Mouse (Mus musculus): Measurements from ENCODE around the gene Trir. TPM values are rescaled to one million over a fixed set of nuclear protein-coding genes. Genes with fewer than 3 reads are reported as not detected.

The Trir gene
- polyA plus RNA-seq, 1 experiment from 2014 or later = 156 TPM

DNA sequence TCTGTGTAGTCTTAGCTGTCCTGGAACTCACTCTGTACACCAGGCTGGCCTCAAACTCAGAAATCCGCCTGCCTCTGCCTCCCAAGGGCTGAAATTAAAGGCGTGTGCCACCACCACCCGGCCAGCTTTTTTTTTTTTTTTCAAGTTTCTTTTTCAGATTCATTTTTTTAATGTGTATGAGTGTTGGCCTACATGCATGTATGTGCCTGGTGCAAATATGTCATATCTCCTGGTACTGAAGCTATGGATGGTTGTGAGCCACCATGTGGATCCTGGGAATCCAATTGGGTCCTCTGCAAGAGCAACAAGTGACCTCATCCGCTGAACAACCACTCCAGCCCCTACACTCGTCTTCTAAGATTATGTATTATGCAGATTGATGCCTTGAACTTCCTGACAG is 39.2 kb upstream of the Trir start:
- no peaks in the 10 kb centered on the region for H3K36me3 ChIP-seq (ENCODE audit: insufficient read depth)
- no peak for ATAC-seq (ENCODE audit: insufficient read depth)
- peaks cover 29% of the 10 kb centered on the region for H3K4me1 ChIP-seq (ENCODE audit: insufficient read depth)
- H3K27ac ChIP-seq (ENCODE audit: low read depth) = no peak overlapping the region
- no peak for DNase-seq
- TF ChIP-seq CTCF (IDR thresholded peaks at IDR 0.05; ENCODE audit: low read depth) = no peak
- H3K4me2 ChIP-seq = no peak overlapping the region
- 71% methylated on average over 5 of the region's 5 CpGs for WGBS
- no peaks in the 10 kb centered on the region for H3K27me3 ChIP-seq (ENCODE audit: insufficient read depth, low read length)
- no peak overlapping the region for H3K9ac ChIP-seq
- H3K4me3 ChIP-seq (ENCODE audit: low read depth, low read length) = no peak overlapping the region
- no peaks in the 10 kb centered on the region for H3K9me3 ChIP-seq (ENCODE audit: low read depth, low read length)

DNA sequence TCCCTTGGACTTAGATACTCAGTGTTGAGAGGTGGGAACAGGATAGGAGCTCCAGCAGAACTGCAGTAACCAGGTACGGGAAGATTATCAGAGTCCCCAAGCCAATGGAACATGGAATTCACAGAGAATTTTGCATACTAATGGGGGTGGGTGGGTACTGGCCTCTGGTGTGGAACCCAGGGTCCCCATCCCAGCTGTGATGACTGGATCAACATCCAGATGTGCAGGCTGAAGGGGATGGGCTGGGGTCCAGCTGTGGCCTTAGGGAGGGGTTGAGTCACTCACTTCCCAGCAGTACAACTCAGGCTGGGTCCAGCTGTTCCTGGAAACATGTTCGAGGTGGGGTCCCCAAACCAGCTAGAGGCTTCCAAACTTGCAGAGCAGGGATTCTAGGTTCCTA is 38.7 kb upstream of the Trir start:
- Histone ChIP-seq H3K4me1 (ENCODE audit: insufficient read depth) (peaks cover 28% of the 10 kb centered on the region), H3K27ac (ENCODE audit: low read depth) (no peak overlapping the region), H3K27me3 (ENCODE audit: insufficient read depth, low read length) (no peaks in the 10 kb centered on the region), H3K36me3 (ENCODE audit: insufficient read depth) (no peaks in the 10 kb centered on the region), H3K9ac (no peak overlapping the region), H3K4me2 (no peak overlapping the region), H3K4me3 (ENCODE audit: low read depth, low read length) (no peak overlapping the region), H3K9me3 (ENCODE audit: low read depth, low read length) (no peaks in the 10 kb centered on the region)
- ATAC-seq (ENCODE audit: insufficient read depth) (no peak), DNase-seq (no peak)
- WGBS = 60% methylated on average over 2 of the region's 2 CpGs
- TF ChIP-seq CTCF (IDR thresholded peaks at IDR 0.05; ENCODE audit: low read depth) = no peak

DNA sequence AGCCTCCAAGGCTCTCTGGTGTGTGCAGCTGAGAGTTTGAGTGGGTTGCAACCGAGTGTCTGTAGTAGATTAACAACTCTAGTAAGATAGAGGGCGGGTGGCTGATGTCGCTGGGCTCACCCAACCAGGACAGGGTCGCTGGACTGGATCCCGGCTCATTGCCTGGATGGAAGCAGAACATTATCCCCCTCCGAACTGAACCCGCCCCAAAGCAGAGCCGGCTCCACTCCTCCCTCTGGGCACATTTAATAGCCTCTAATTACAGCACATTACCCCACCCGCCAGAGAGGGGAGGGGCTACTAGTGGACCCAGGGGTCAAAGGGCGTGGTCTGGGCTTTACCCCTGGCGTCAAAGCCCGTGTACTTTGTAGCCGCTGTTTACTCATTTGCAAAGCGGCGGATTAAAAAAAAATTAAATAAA is 37.3 kb upstream of the Trir start:
- Histone ChIP-seq H3K27me3 (ENCODE audit: insufficient read depth, low read length) (no peaks in the 10 kb centered on the region), H3K4me1 (ENCODE audit: insufficient read depth) (peaks cover 24% of the 10 kb centered on the region), H3K27ac (ENCODE audit: low read depth) (peak overlapping the region; percentile 19), H3K9ac (peak overlapping the region; percentile 40), H3K9me3 (ENCODE audit: low read depth, low read length) (no peaks in the 10 kb centered on the region), H3K4me2 (peak overlapping the region; percentile 98), H3K36me3 (ENCODE audit: insufficient read depth) (no peaks in the 10 kb centered on the region), H3K4me3 (ENCODE audit: low read depth, low read length) (peak overlapping the region; percentile 54)
- TF ChIP-seq CTCF (IDR thresholded peaks at IDR 0.05; ENCODE audit: low read depth) = no peak
- WGBS = 14% methylated on average over 15 of the region's 15 CpGs
- DNase-seq (peak; percentile 27), ATAC-seq (ENCODE audit: insufficient read depth) (no peak)

DNA sequence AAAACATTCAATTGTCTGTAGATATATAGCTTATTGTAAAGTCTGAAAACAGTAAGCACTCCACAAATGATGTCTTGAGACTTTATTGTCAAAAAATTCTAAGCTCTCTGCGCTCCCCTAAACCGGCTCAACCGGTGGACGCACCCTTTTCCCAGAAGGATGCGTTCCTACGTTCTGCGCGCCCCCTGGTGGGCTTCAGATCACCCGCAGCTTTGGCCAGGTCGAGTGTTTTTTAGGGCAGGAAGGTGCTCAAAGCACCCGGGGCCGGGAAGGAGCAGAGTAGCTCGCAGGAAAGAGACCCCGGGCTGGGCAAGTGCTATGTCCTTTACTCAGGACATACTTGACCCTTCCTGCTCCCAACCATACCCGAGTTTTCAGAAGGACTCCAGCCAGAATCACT is 36.8 kb upstream of the Trir start:
- WGBS = 0% methylated on average over 15 of the region's 15 CpGs

DNA sequence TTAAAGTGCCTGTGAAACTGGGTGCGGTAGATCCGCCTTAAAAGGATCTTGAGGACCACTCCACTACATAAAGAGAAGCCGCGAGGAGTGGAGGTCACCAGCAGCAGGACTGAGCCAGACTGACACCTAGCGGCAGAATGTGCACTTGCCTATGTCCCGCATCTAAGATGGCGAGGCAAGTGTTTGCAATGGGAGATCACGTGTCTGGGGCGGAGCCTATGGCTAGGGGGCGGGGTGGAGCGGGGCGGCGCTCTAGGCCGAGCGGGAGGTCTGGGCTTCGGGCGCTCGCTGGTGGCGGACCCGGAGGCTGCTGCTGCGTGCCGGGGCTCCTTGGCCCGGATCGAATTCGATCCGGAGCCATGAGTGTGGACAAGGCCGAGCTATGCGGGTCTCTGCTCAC is 36.3 kb upstream of the Trir start, which contains the start of gene Hook2:
Hook2 (plus strand) TSS at position 255 of the 400 bp plus-strand sequence.
- Histone ChIP-seq H3K27ac (ENCODE audit: low read depth) (peak within 1 kb of the TSS; percentile 82), H3K36me3 (ENCODE audit: insufficient read depth) (no peaks in the 10 kb centered on the region)

More for the DNA sequence above, 36.8 kb upstream of the Trir start:
- Histone ChIP-seq H3K4me1 (ENCODE audit: insufficient read depth) (peaks cover 19% of the 10 kb centered on the region), H3K27ac (ENCODE audit: low read depth) (peak overlapping the region; percentile 80), H3K36me3 (ENCODE audit: insufficient read depth) (no peaks in the 10 kb centered on the region), H3K4me3 (ENCODE audit: low read depth, low read length) (peak overlapping the region; percentile 54), H3K9me3 (ENCODE audit: low read depth, low read length) (no peaks in the 10 kb centered on the region), H3K9ac (peak overlapping the region; percentile 67), H3K4me2 (peak overlapping the region; percentile 98), H3K27me3 (ENCODE audit: insufficient read depth, low read length) (no peaks in the 10 kb centered on the region)
- ATAC-seq (ENCODE audit: insufficient read depth) = peak; percentile 72
- TF ChIP-seq CTCF (IDR thresholded peaks at IDR 0.05; ENCODE audit: low read depth) = peak; percentile 94
- peak; percentile 98 for DNase-seq

DNA sequence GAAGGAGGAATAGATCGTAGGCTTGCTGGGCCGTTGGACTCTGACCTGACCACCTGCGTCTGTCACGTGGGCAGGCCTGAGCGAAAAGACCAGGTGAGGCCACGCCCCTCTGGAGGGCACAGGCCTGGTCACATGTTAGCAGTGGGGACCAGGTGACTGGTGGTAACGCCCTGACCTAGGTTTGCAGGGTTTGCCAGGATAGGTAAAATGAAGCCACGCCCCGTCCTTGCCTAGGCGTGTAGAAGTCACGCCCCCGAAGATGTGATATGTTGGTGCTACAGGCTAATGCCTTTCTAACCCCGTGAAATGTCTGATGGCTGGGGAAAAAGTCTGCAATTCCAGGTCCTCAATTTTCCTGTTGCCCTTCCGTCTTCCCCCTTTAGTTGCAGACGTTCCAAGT is 35.8 kb upstream of the Trir start:
- Histone ChIP-seq H3K4me2 (peak overlapping the region; percentile 98), H3K4me3 (ENCODE audit: low read depth, low read length) (peak overlapping the region; percentile 54), H3K27me3 (ENCODE audit: insufficient read depth, low read length) (no peaks in the 10 kb centered on the region; the same call in 1 of the 2 replicates), H3K9ac (peak overlapping the region; percentile 67), H3K9me3 (ENCODE audit: low read depth, low read length) (no peaks in the 10 kb centered on the region), H3K4me1 (ENCODE audit: insufficient read depth) (peaks cover 12% of the 10 kb centered on the region; the same call in 1 of the 2 replicates), H3K36me3 (ENCODE audit: insufficient read depth) (no peaks in the 10 kb centered on the region), H3K27ac (ENCODE audit: low read depth) (peak overlapping the region; percentile 82)
- peak; percentile 60 for ATAC-seq (ENCODE audit: insufficient read depth)
- under 1% methylated on average over 15 of the region's 15 CpGs for WGBS
- peak; percentile 82 for DNase-seq
- TF ChIP-seq CTCF (IDR thresholded peaks at IDR 0.05; ENCODE audit: low read depth) = no peak

More for the DNA sequence above, 36.3 kb upstream of the Trir start, which contains the start of gene Hook2:
- Histone ChIP-seq H3K9ac (peak within 1 kb of the TSS; percentile 67), H3K4me1 (ENCODE audit: insufficient read depth) (peaks cover 14% of the 10 kb centered on the region), H3K27me3 (ENCODE audit: insufficient read depth, low read length) (no peaks in the 10 kb centered on the region), H3K4me2 (peak within 1 kb of the TSS; percentile 98), H3K4me3 (ENCODE audit: low read depth, low read length) (peak within 1 kb of the TSS; percentile 54), H3K9me3 (ENCODE audit: low read depth, low read length) (no peaks in the 10 kb centered on the region)
- 0% methylated on average over 28 of the region's 28 CpGs for WGBS
- DNase-seq (peak; percentile 99), ATAC-seq (ENCODE audit: insufficient read depth) (peak; percentile 93)
- TF ChIP-seq CTCF (IDR thresholded peaks at IDR 0.05; ENCODE audit: low read depth) = peak; percentile 98

DNA sequence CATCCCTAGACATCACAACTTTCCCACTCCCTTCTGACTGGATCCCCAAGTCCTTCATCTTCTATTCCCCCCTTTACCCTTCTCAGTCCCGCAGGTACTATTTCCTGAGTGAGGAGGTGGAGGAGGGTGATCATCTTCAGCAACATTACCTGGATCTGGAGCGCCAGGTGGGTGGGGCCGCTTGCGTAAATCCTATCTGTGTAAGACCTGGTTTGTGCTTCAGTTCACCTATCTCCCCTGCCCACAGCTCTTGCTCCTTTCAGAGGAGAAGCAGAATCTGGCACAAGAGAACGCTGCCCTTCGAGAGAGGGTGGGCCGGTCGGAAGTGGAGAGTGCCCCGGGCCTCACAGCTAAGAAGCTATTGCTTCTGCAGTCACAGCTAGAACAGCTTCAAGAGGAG is 32.2 kb upstream of the Trir start:
- Histone ChIP-seq H3K4me2 (no peak overlapping the region), H3K4me1 (ENCODE audit: insufficient read depth) (peaks cover 5% of the 10 kb centered on the region; the same call in 1 of the 2 replicates), H3K9me3 (ENCODE audit: low read depth, low read length) (no peaks in the 10 kb centered on the region), H3K4me3 (ENCODE audit: low read depth, low read length) (no peak overlapping the region), H3K27me3 (ENCODE audit: insufficient read depth, low read length) (no peaks in the 10 kb centered on the region; the same call in 1 of the 2 replicates), H3K9ac (no peak overlapping the region), H3K36me3 (ENCODE audit: insufficient read depth) (no peaks in the 10 kb centered on the region), H3K27ac (ENCODE audit: low read depth) (no peak overlapping the region)
- ATAC-seq (ENCODE audit: insufficient read depth) = no peak
- TF ChIP-seq CTCF (IDR thresholded peaks at IDR 0.05; ENCODE audit: low read depth) = no peak
- DNase-seq = no peak
- WGBS = 93% methylated on average over 9 of the region's 9 CpGs
